In genomic region chr5:30670091-30670490, GRCm38 (mm10) we compare ENCODE assay signal across 23 mouse cellular contexts. TPM values are rescaled to one million over a fixed set of nuclear protein-coding genes. Genes with fewer than 3 reads are reported as not detected.
"Had no signal": no experiment of that assay in that cellular context is flagged by ENCODE, and none has a peak within 500 bp of the region (broad histone marks: within the 10 kb centered on the region; RNA-seq: fewer than 3 reads in every experiment).

No protein-coding gene starts in this region.

- DNase-seq: lung, adult 18-20 months; lung, embryonic 14.5 days; lung, postnatal 10 days; lung, postnatal 4 days; midbrain, embryonic 14.5 days; retina, postnatal 1 day; right cerebral cortex, adult 18-20 months; right cerebral cortex, postnatal 25 days; right cerebral cortex, postnatal 4 days; spleen, adult 18-20 months; thymus, adult 2 months; thymus, postnatal 25 days; thymus, postnatal 4 days had no signal

- H3K4me2 ChIP-seq: midbrain, embryonic 12.5 days; neural tube, embryonic 13.5 days; neural tube, embryonic 15.5 days; stomach, embryonic 15.5 days had no signal

- H3K27me3 ChIP-seq: midbrain, embryonic 12.5 days; neural tube, embryonic 13.5 days; neural tube, embryonic 15.5 days; stomach, embryonic 15.5 days had no signal

- ATAC-seq: midbrain, embryonic 16.5 days had no signal

- H3K4me3 ChIP-seq: midbrain, embryonic 10.5 days; midbrain, embryonic 12.5 days; myocyte; neural tube, embryonic 13.5 days; neural tube, embryonic 15.5 days; stomach, embryonic 15.5 days had no signal

- H3K36me3 ChIP-seq: neural tube, embryonic 15.5 days had no signal

- H3K27ac ChIP-seq: midbrain, embryonic 10.5 days; midbrain, embryonic 12.5 days; neural tube, embryonic 13.5 days; neural tube, embryonic 15.5 days; stomach, embryonic 15.5 days; stomach, postnatal 0 days had no signal

- H3K9me3 ChIP-seq: midbrain, embryonic 10.5 days; midbrain, embryonic 12.5 days; neural tube, embryonic 13.5 days; neural tube, embryonic 15.5 days; stomach, embryonic 15.5 days had no signal

- H3K9ac ChIP-seq: lung, embryonic 14.5 days; midbrain, embryonic 12.5 days; neural tube, embryonic 13.5 days; neural tube, embryonic 15.5 days; stomach, embryonic 15.5 days had no signal

RNA-seq across cellular contexts. Expression of gene Dpysl5, which starts 41.3 kb away (rescaled TPM):
- total RNA-seq: megakaryocyte, adult 5-6 weeks; megakaryocyte-erythroid progenitor cell, adult 5-6 weeks had no signal
